Mouse (Mus musculus) myocyte (in vitro differentiated cells): ENCODE measurements at regions not wholly inside any gene's neighbourhood (a gene's known extent, or its start where the extent isn't known, plus 50 kb on each side); places are given as distances from the start of the nearest gene placed in this dataset.

Source experiments
- H3K27me3 ChIP-seq: one replicate; pipeline ENCODE4 v1.6.1; 2011; ENCODE audit not compliant: control insufficient read depth, insufficient read depth, insufficient read length
- H3K36me3 ChIP-seq: one replicate; pipeline ENCODE4 v1.6.1; 2011; ENCODE audit not compliant: control insufficient read depth, insufficient read depth
- H3K4me2 ChIP-seq: one replicate; pipeline ENCODE4 v1.6.1; 2011; ENCODE audit warnings: low read depth, control low read depth
- H3K4me3 ChIP-seq: one replicate; pipeline ENCODE4 v1.5.1; 2011; ENCODE audit warnings: mild to moderate bottlenecking, control low read depth, moderate library complexity
- H3K79me2 ChIP-seq: one replicate; pipeline ENCODE4 v1.6.1; 2011; ENCODE audit not compliant: control insufficient read depth, insufficient read depth
- H3ac ChIP-seq: one replicate; pipeline ENCODE4 v1.6.1; 2011; ENCODE audit not compliant: control insufficient read depth, insufficient read length
- CEBPB ChIP-seq: IDR thresholded peaks from 2 replicates; pipeline ENCODE4 v1.6.1; 2011; ENCODE audit warnings: mild to moderate bottlenecking, moderate library complexity; ENCODE audit not compliant: poor library complexity, insufficient read depth, severe bottlenecking
- E2F4 ChIP-seq: IDR thresholded peaks from one replicate; pipeline ENCODE4 v1.6.1; 2011; ENCODE audit warnings: mild to moderate bottlenecking, control low read depth, moderate library complexity; ENCODE audit not compliant: insufficient read depth
- MAX ChIP-seq: IDR thresholded peaks from one replicate; pipeline ENCODE4 v1.6.1; 2011; ENCODE audit warnings: low read depth, mild to moderate bottlenecking, control low read depth
- MYOD1 ChIP-seq, 3 experiments: IDR thresholded peaks; one replicate each; pipeline ENCODE4 v1.6.1; 2011; ENCODE audit warnings: control low read depth in 2 of 3, low read depth in 2 of 3, mild to moderate bottlenecking in 2 of 3, moderate library complexity in 1 of 3; ENCODE audit not compliant: insufficient read length in 2 of 3, control insufficient read depth in 1 of 3
- MYOG ChIP-seq, 3 experiments: IDR thresholded peaks; one replicate each; pipeline ENCODE4 v1.6.1; 2011; ENCODE audit warnings: control low read depth in 2 of 3, low read depth in 2 of 3, mild to moderate bottlenecking in 2 of 3; ENCODE audit not compliant: insufficient read length in 2 of 3, control insufficient read depth in 1 of 3, insufficient read depth in 1 of 3
- POLR2A ChIP-seq: IDR thresholded peaks from one replicate; pipeline ENCODE4 v1.6.1; 2011; ENCODE audit warnings: low read depth, mild to moderate bottlenecking, control low read depth, moderate library complexity; ENCODE audit not compliant: insufficient read length
- POLR2AphosphoS2 ChIP-seq: IDR thresholded peaks from one replicate; pipeline ENCODE4 v1.6.1; 2011; ENCODE audit warnings: low read depth, control low read depth; ENCODE audit not compliant: insufficient read length
- REST ChIP-seq: IDR thresholded peaks from one replicate; pipeline ENCODE4 v1.6.1; 2011; ENCODE audit warnings: mild to moderate bottlenecking, control low read depth, moderate library complexity; ENCODE audit not compliant: insufficient read depth, insufficient read length
- SRF ChIP-seq: IDR thresholded peaks from one replicate; pipeline ENCODE4 v1.6.1; 2011; ENCODE audit warnings: low read depth; ENCODE audit not compliant: control insufficient read depth, insufficient read length
- TCF12 ChIP-seq: IDR thresholded peaks from one replicate; pipeline ENCODE4 v1.6.1; 2011; ENCODE audit warnings: mild to moderate bottlenecking, control low read depth; ENCODE audit not compliant: poor library complexity, insufficient read depth, severe bottlenecking
- TCF3 ChIP-seq: IDR thresholded peaks from one replicate; pipeline ENCODE4 v1.6.1; 2011; ENCODE audit warnings: low read depth, control low read depth; ENCODE audit not compliant: insufficient read length
- USF1 ChIP-seq: IDR thresholded peaks from one replicate; pipeline ENCODE4 v1.6.1; 2011; ENCODE audit warnings: low read depth, mild to moderate bottlenecking, control low read depth, moderate library complexity

- H3ac ChIP-seq: no peak overlapping the region
- TF ChIP-seq MYOG (IDR thresholded peaks at IDR 0.05; ENCODE audit: control insufficient read depth in 1 of 3, insufficient read depth in 1 of 3, insufficient read length in 2 of 3, low read depth in 2 of 3) (no peak), CEBPB (no peak), USF1 (no peak), POLR2AphosphoS2 (no peak), MYOD1 (IDR thresholded peaks at IDR 0.05; ENCODE audit: control insufficient read depth in 1 of 3, insufficient read length in 2 of 3, low read depth in 2 of 3) (no peak), TCF3 (no peak), POLR2A (no peak), TCF12 (no peak), MAX (no peak), SRF (no peak), E2F4 (no peak)
These were observed 84.3 kb downstream of the Uncx start for GRCm38 (mm10) chr5:139627552-139627951.

GRCm38 (mm10) chr5:139637028-139637427 is 93.7 kb downstream of the Uncx start:
- Histone ChIP-seq H3K79me2 (no peaks in the 10 kb centered on the region), H3K4me2 (no peak overlapping the region), H3K36me3 (no peaks in the 10 kb centered on the region), H3ac (no peak overlapping the region), H3K4me3 (no peak overlapping the region), H3K27me3 (peaks cover 22% of the 10 kb centered on the region)
- TF ChIP-seq MYOG (IDR thresholded peaks at IDR 0.05; ENCODE audit: control insufficient read depth in 1 of 3, insufficient read depth in 1 of 3, insufficient read length in 2 of 3, low read depth in 2 of 3) (no peak), E2F4 (no peak), POLR2AphosphoS2 (no peak), REST (no peak), USF1 (no peak), SRF (no peak), CEBPB (no peak), TCF12 (no peak), POLR2A (no peak), TCF3 (no peak), MYOD1 (IDR thresholded peaks at IDR 0.05; ENCODE audit: control insufficient read depth in 1 of 3, insufficient read length in 2 of 3, low read depth in 2 of 3) (no peak)

More at GRCm38 (mm10) chr5:139627552-139627951, 84.3 kb downstream of the Uncx start:
- Histone ChIP-seq H3K36me3 (no peaks in the 10 kb centered on the region), H3K4me2 (no peak overlapping the region), H3K79me2 (no peaks in the 10 kb centered on the region), H3K4me3 (no peak overlapping the region), H3K27me3 (peaks cover 33% of the 10 kb centered on the region)

GRCm38 (mm10) chr5:139640652-139641612 is 95.2 kb downstream of the Micall2 start:
- Histone ChIP-seq H3K79me2 (no peaks in the 10 kb centered on the region), H3K27me3 (peaks cover 37% of the 10 kb centered on the region), H3K4me2 (no peak overlapping the region), H3K4me3 (no peak overlapping the region), H3K36me3 (no peaks in the 10 kb centered on the region), H3ac (no peak overlapping the region)
- no peak for TF ChIP-seq REST

GRCm38 (mm10) chr5:139644816-139645215 is 91.3 kb downstream of the Micall2 start:
- H3K36me3 ChIP-seq: no peaks in the 10 kb centered on the region
- no peaks in the 10 kb centered on the region for H3K79me2 ChIP-seq
- H3K4me2 ChIP-seq: no peak overlapping the region
- no peak overlapping the region for H3K4me3 ChIP-seq
- no peak for TF ChIP-seq E2F4
- no peak for TF ChIP-seq SRF
- no peak for TF ChIP-seq MYOD1 (IDR thresholded peaks at IDR 0.05; ENCODE audit: control insufficient read depth in 1 of 3, insufficient read length in 2 of 3, low read depth in 2 of 3)
- no peak for TF ChIP-seq USF1
- peaks cover 65% of the 10 kb centered on the region for H3K27me3 ChIP-seq
- H3ac ChIP-seq: no peak overlapping the region

GRCm38 (mm10) chr5:139651041-139651440 is 85.1 kb downstream of the Micall2 start:
- Histone ChIP-seq H3K27me3 (peaks cover 54% of the 10 kb centered on the region), H3K36me3 (no peaks in the 10 kb centered on the region), H3K79me2 (no peaks in the 10 kb centered on the region), H3K4me2 (no peak overlapping the region), H3ac (no peak overlapping the region), H3K4me3 (no peak overlapping the region)
- no peak for TF ChIP-seq POLR2A
